Mouse (Mus musculus) lung, adult 10 weeks (tissue): ENCODE results near the gene Aldh6a1. TPM values are rescaled to one million over a fixed set of nuclear protein-coding genes. Genes with fewer than 3 reads are reported as not detected.

Experiments used
- polyA plus RNA-seq: library from polyadenylated mRNA; stranded (reverse); fragments of 350-450 nt; fragmentation: Illumina TruSeq; extraction: RNeasy Lipid Tissue Mini Kit (QIAGEN cat#74804); gene quantifications from one replicate; pipeline ENCODE4 v1.2.3, GENCODE M21; 2014; ENCODE audit warnings: low read depth, low replicate concordance; ENCODE audit not compliant: insufficient read depth

Aldh6a1 gene
- 31.6 TPM for polyA plus RNA-seq

GRCm38 (mm10) chr12:84450718-84451646, at the start of gene Aldh6a1, which contains the start of gene Lin52:
TSS of gene Aldh6a1 (minus strand) at chr12:84451004.
TSS of gene Lin52 (plus strand) at chr12:84451422.

DNA sequence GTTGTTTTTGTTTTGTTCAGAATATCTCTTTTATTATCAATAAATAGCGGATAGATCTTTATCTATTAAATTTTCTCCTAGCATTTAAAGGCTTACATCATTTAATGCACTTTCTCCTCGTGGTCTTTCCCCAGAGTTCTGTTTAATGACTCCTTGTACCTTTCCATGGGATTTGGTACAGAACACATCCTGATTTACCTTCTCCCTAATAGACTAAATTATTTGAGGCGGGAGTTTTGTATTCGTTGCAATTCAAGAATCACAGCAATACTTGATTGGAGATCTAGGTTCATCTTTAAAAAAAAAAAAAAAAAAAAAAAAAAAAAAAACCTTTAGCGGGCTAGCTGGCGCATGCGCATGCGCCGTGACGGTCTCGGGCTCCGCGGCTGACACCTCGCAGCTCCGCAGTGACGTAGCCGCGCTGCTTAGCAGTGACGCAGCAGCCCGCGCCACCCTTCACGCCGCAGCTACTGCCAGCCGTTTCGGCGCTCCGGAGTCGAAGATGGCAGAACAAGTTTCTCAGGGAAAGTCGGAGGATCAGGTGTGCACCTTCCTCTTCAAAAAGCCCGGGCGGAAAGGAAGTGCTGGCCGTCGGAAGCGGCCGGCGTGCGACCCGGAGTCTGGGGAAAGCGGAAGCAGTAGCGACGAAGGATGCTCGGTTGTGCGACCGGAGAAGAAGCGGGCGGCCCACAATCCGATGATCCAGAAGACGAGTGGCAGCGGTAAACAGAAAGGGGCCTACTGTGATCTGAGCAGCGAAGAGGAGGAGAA, 33.8 kb downstream of the Aldh6a1 start, which contains the start of gene Rnf113a2:
Rnf113a2 (plus strand) TSS at position 363 of the 771 bp plus-strand sequence.

DNA sequence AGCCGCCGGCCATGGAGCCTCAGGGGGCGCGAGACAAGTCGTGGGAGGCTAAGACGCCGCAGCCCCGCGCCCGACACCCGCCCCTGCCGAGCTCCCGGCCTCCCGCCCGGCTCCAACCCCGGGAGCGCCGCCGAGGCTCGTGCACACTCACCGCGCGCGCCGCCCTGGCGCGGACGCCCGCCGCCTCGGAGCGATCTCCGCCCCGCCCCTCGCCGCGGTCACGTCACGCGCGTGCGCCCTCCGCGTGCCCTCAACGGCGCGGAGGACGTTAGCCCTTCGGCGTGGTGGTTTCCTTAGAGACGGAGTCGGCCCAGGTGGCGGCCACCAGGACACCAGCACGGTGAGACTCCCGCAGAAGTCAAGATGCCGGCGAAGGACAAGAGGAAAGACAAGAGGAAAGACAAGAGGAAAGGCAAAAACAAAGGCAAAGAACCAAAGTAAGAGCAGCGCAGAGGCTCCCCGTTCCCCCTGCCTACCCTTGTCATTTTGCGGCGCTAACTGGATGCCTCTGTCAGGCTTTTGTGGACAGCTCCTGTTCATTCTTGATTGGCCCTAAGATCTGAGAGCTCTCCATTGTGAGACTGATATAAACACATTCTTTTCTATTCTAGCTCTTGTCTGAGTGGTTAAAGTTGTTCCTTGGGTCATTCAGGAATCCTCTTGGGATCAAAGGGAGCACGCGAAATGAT, 41.8 kb downstream of the Aldh6a1 start, which contains the start of the genes Entpd5 and Bbof1:
Entpd5 (minus strand) TSS at position 211 of the 689 bp plus-strand sequence.
Bbof1 (plus strand) TSS at position 253 of the 689 bp plus-strand sequence.

Other genes with a start within 250 kb of the Aldh6a1 start
- gene Elmsan1, start 232.1 kb downstream of the Aldh6a1 start, polyA plus RNA-seq, result 7.2 TPM
- 24.7 TPM for gene Ptgr2, start 165.8 kb downstream of the Aldh6a1 start, polyA plus RNA-seq
- gene Zfp410, start 134.2 kb downstream of the Aldh6a1 start, polyA plus RNA-seq, result 23.1 TPM
- gene Coq6, start 89.3 kb downstream of the Aldh6a1 start, polyA plus RNA-seq, result 16.8 TPM
- gene Fam161b, start 89.2 kb downstream of the Aldh6a1 start, polyA plus RNA-seq, result 3.3 TPM
- gene Entpd5, start 42.0 kb downstream of the Aldh6a1 start, polyA plus RNA-seq, result 11.4 TPM
- gene Bbof1, start 41.9 kb downstream of the Aldh6a1 start, polyA plus RNA-seq, result 3.9 TPM
- gene Rnf113a2, start 33.8 kb downstream of the Aldh6a1 start, polyA plus RNA-seq, result 12.0 TPM
- 15.5 TPM for gene Lin52, start 418 bp upstream of the Aldh6a1 start, polyA plus RNA-seq
- not detected for gene Vsx2, start 118.8 kb upstream of the Aldh6a1 start, polyA plus RNA-seq
- 9.5 TPM for gene Abcd4, start 166.4 kb upstream of the Aldh6a1 start, polyA plus RNA-seq
- gene Vrtn, start 190.0 kb upstream of the Aldh6a1 start, polyA plus RNA-seq, result not detected
- gene Syndig1l, start 247.8 kb upstream of the Aldh6a1 start, polyA plus RNA-seq, result not detected